Mouse (Mus musculus): ENCODE results near the gene Igfbp2.

DNA sequence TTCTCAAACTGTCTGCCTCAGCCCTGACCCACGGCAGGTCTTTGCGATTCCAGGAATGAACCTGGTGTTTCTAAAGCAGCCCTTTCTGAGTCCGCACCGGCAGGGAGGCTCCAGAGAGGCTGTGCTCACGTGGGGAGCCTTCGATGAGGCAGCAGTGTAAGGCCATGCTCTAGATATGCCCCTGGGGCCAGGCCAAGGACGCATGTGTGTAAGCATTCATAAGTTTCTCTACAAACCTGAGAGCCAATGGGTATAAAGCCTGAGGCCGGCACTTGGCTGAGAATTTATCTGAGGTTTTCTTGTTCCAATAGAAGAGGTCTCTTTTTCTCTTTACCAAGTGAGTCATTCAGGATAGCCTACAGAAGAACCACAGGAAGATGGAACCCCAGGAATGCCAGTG lies 15.1 kb downstream of the Igfbp2 start:
- no peak for TF ChIP-seq POLR2A (IDR thresholded peaks at IDR 0.05; ENCODE audit: extremely low read depth, insufficient read depth, low read length)
- TF ChIP-seq CTCF (IDR thresholded peaks at IDR 0.05; ENCODE audit: extremely low read depth, insufficient read depth, low read length): no peak
